Mouse (Mus musculus): ENCODE results near the gene Ano9. TPM values are rescaled to one million over a fixed set of nuclear protein-coding genes. Genes with fewer than 3 reads are reported as not detected.
A peak's percentile ranks its signal among the peaks of the same experiment; 100 is the strongest.

Ano9 gene
- polyA plus RNA-seq, 1 experiment from 2014 or later = 0.60 TPM

GRCm38 (mm10) chr7:141061269-141061692, 56.3 kb downstream of the Ano9 start:
- Histone ChIP-seq H3K27ac (replicated peaks) (peak overlapping the region; percentile 92), H3K9me3 (replicated peaks) (no peaks in the 10 kb centered on the region), H3K9ac (replicated peaks) (peak overlapping the region; percentile 98), H3K36me3 (peaks cover 28% of the 10 kb centered on the region), H3K4me2 (peak overlapping the region; percentile 72), H3K4me1 (peaks cover 39% of the 10 kb centered on the region), H3K27me3 (replicated peaks) (no peaks in the 10 kb centered on the region), H3K4me3 (replicated peaks) (peak overlapping the region; percentile 85)
- under 1% methylated on average over 37 of the region's 37 CpGs for WGBS
- peak; percentile 56; the same call in 1 of the 2 replicates for ATAC-seq (ENCODE audit: low FRiP score)

- H3K9ac ChIP-seq (replicated peaks) = peak within 1 kb of the TSS; percentile 98
- ATAC-seq (ENCODE audit: low FRiP score) = peak; percentile 99
- no peaks in the 10 kb centered on the region for H3K27me3 ChIP-seq (replicated peaks)
- WGBS = 1% methylated on average over 70 of the region's 72 CpGs
- peak within 1 kb of the TSS; percentile 72 for H3K4me2 ChIP-seq
- H3K36me3 ChIP-seq = peaks cover 25% of the 10 kb centered on the region
- H3K4me3 ChIP-seq (replicated peaks) = peak within 1 kb of the TSS; percentile 85
- peak within 1 kb of the TSS; percentile 92 for H3K27ac ChIP-seq (replicated peaks)
- H3K4me1 ChIP-seq = peaks cover 39% of the 10 kb centered on the region
- no peaks in the 10 kb centered on the region for H3K9me3 ChIP-seq (replicated peaks)
These were observed 57.0 kb downstream of the Ano9 start, which contains the start of gene B4galnt4 for GRCm38 (mm10) chr7:141060426-141061242. TSS of gene B4galnt4 (plus strand) at chr7:141061104.

- peak; percentile 5; the same call in 1 of the 2 replicates for ATAC-seq (ENCODE audit: low FRiP score)
These were observed 57.7 kb downstream of the Ano9 start for GRCm38 (mm10) chr7:141059929-141060328.

GRCm38 (mm10) chr7:141058601-141059341, 58.8 kb downstream of the Ano9 start:
- Histone ChIP-seq H3K27me3 (replicated peaks) (no peaks in the 10 kb centered on the region), H3K4me2 (no peak overlapping the region), H3K4me1 (peaks cover 39% of the 10 kb centered on the region), H3K36me3 (peaks cover 7% of the 10 kb centered on the region; the same call in 1 of the 2 replicates), H3K4me3 (replicated peaks) (no peak overlapping the region), H3K9ac (replicated peaks) (no peak overlapping the region), H3K9me3 (replicated peaks) (no peaks in the 10 kb centered on the region), H3K27ac (replicated peaks) (no peak overlapping the region)
- WGBS = 93% methylated on average over 14 of the region's 14 CpGs
- no peak for ATAC-seq (ENCODE audit: low FRiP score)

More at GRCm38 (mm10) chr7:141059929-141060328, 57.7 kb downstream of the Ano9 start:
- peak overlapping the region; percentile 98 for H3K9ac ChIP-seq (replicated peaks)
- H3K36me3 ChIP-seq = peaks cover 18% of the 10 kb centered on the region
- H3K9me3 ChIP-seq (replicated peaks) = no peaks in the 10 kb centered on the region
- peak overlapping the region; percentile 92 for H3K27ac ChIP-seq (replicated peaks)
- H3K27me3 ChIP-seq (replicated peaks) = no peaks in the 10 kb centered on the region
- peak overlapping the region; percentile 85 for H3K4me3 ChIP-seq (replicated peaks)
- 60% methylated on average over 2 of the region's 2 CpGs for WGBS
- peaks cover 39% of the 10 kb centered on the region for H3K4me1 ChIP-seq
- H3K4me2 ChIP-seq = peak overlapping the region; percentile 72

GRCm38 (mm10) chr7:141057541-141057940, 60.1 kb downstream of the Ano9 start:
- Histone ChIP-seq H3K4me1 (peaks cover 30% of the 10 kb centered on the region), H3K36me3 (peaks cover 3% of the 10 kb centered on the region; the same call in 1 of the 2 replicates), H3K27me3 (replicated peaks) (no peaks in the 10 kb centered on the region), H3K4me3 (replicated peaks) (no peak overlapping the region), H3K9ac (replicated peaks) (no peak overlapping the region), H3K27ac (replicated peaks) (no peak overlapping the region), H3K9me3 (replicated peaks) (no peaks in the 10 kb centered on the region), H3K4me2 (no peak overlapping the region)
- WGBS = 97% methylated on average over 1 of the region's 1 CpGs
- ATAC-seq (ENCODE audit: low FRiP score) = no peak

- ATAC-seq (ENCODE audit: low FRiP score) = no peak
- WGBS = 90% methylated on average over 6 of the region's 6 CpGs
These were observed 60.6 kb downstream of the Ano9 start for GRCm38 (mm10) chr7:141056976-141057375.

GRCm38 (mm10) chr7:141055785-141056184, 61.8 kb downstream of the Ano9 start:
- 87% methylated on average over 4 of the region's 4 CpGs for WGBS
- Histone ChIP-seq H3K27ac (replicated peaks) (no peak overlapping the region), H3K9ac (replicated peaks) (no peak overlapping the region), H3K36me3 (peaks cover 3% of the 10 kb centered on the region; the same call in 1 of the 2 replicates), H3K27me3 (replicated peaks) (no peaks in the 10 kb centered on the region), H3K9me3 (replicated peaks) (no peaks in the 10 kb centered on the region), H3K4me3 (replicated peaks) (no peak overlapping the region), H3K4me2 (no peak overlapping the region), H3K4me1 (peaks cover 19% of the 10 kb centered on the region)
- ATAC-seq (ENCODE audit: low FRiP score) = no peak

More at GRCm38 (mm10) chr7:141056976-141057375, 60.6 kb downstream of the Ano9 start:
- Histone ChIP-seq H3K4me2 (no peak overlapping the region), H3K9ac (replicated peaks) (no peak overlapping the region), H3K4me1 (peaks cover 24% of the 10 kb centered on the region), H3K9me3 (replicated peaks) (no peaks in the 10 kb centered on the region), H3K27me3 (replicated peaks) (no peaks in the 10 kb centered on the region), H3K36me3 (peaks cover 3% of the 10 kb centered on the region; the same call in 1 of the 2 replicates), H3K4me3 (replicated peaks) (no peak overlapping the region), H3K27ac (replicated peaks) (no peak overlapping the region)

- no peak overlapping the region for H3K27ac ChIP-seq (replicated peaks)
- no peak for ATAC-seq (ENCODE audit: low FRiP score)
- H3K9me3 ChIP-seq (replicated peaks) = no peaks in the 10 kb centered on the region
- no peak overlapping the region for H3K4me3 ChIP-seq (replicated peaks)
- H3K4me1 ChIP-seq = peaks cover 11% of the 10 kb centered on the region
- H3K27me3 ChIP-seq (replicated peaks) = no peaks in the 10 kb centered on the region
- no peak overlapping the region for H3K4me2 ChIP-seq
- H3K36me3 ChIP-seq = peaks cover 3% of the 10 kb centered on the region; the same call in 1 of the 2 replicates
- 82% methylated on average over 2 of the region's 2 CpGs for WGBS
- H3K9ac ChIP-seq (replicated peaks) = no peak overlapping the region
These were observed 65.2 kb downstream of the Ano9 start for GRCm38 (mm10) chr7:141052421-141052820.

- H3K9me3 ChIP-seq (replicated peaks) = no peaks in the 10 kb centered on the region
- H3K9ac ChIP-seq (replicated peaks) = no peak overlapping the region
- H3K36me3 ChIP-seq = peaks cover 3% of the 10 kb centered on the region; the same call in 1 of the 2 replicates
- no peak overlapping the region for H3K4me3 ChIP-seq (replicated peaks)
- H3K4me1 ChIP-seq = peaks cover 15% of the 10 kb centered on the region
- no peak overlapping the region for H3K27ac ChIP-seq (replicated peaks)
- H3K27me3 ChIP-seq (replicated peaks) = no peaks in the 10 kb centered on the region
- no peak overlapping the region for H3K4me2 ChIP-seq
- no peak for ATAC-seq (ENCODE audit: low FRiP score)
- 95% methylated on average over 4 of the region's 4 CpGs for WGBS
These were observed 65.6 kb downstream of the Ano9 start for GRCm38 (mm10) chr7:141052016-141052415.

Data from neural tube, embryonic 15.5 days (tissue).